10 mouse cellular contexts compared by ENCODE assay signal in the genomic region with DNA sequence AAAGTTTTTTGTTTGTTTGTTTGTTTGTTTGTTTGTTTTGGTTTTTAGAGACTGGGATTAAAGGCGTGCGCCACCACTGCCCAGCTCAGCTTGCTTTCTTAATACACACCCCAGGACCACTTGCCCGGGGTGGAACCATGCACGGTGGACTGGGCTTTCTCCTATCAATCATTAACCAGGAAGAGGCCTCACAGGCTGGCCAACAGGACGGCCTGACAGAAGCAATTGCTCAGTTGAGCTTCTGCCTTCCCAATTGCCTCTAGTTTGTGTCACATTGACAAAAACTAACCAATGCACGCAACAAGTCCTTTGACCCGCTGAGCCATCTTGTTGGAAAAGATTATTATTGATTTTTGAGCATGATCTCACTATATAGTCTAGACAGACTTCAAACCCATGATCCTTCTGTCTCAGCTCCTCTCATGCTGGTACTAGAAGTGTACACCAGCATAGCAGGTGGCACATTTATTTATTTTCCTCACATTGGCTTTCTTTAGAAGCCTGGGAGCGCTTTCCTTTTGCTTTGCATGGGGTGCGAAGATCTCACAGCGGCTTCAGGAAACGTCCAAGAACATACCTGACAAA. TPM values are rescaled to one million over a fixed set of nuclear protein-coding genes. Genes with fewer than 3 reads are reported as not detected.
A peak's percentile ranks its signal among the peaks of the same experiment; 100 is the strongest.
DNase-seq lines count a peak whose midpoint lies in the region; ATAC-seq and TF ChIP-seq lines count a peak whose summit lies in the region.
"Had no signal": no experiment of that assay in that cellular context is flagged by ENCODE, and none has a peak within 500 bp of the region (broad histone marks: within the 10 kb centered on the region; RNA-seq: fewer than 3 reads in every experiment).

No protein-coding gene starts in this region.

- H3K4me2 ChIP-seq in kidney, embryonic 15.5 days, result no peak overlapping the region
- no peak overlapping the region for H3K4me2 ChIP-seq in liver, embryonic 12.5 days
- H3K4me2 ChIP-seq: limb, embryonic 12.5 days had no signal

- peak; percentile 88 for ATAC-seq in kidney, embryonic 15.5 days (replicated peaks; ENCODE audit: low FRiP score)
- ATAC-seq in liver, embryonic 12.5 days, result peak; percentile 80
- ATAC-seq: hindbrain, postnatal 0 days had no signal

- no peaks in the 10 kb centered on the region for H3K36me3 ChIP-seq in spleen, adult 2 months (ENCODE audit: control insufficient read depth, insufficient read depth, low read length)
- no peaks in the 10 kb centered on the region for H3K36me3 ChIP-seq in kidney, embryonic 15.5 days
- no peaks in the 10 kb centered on the region for H3K36me3 ChIP-seq in liver, embryonic 12.5 days
- H3K36me3 ChIP-seq: embryonic facial prominence, embryonic 10.5 days; limb, embryonic 12.5 days had no signal

- H3K27me3 ChIP-seq in spleen, adult 2 months (ENCODE audit: control insufficient read depth, insufficient read depth, low read length), result no peaks in the 10 kb centered on the region
- no peaks in the 10 kb centered on the region for H3K27me3 ChIP-seq in kidney, embryonic 15.5 days
- no peaks in the 10 kb centered on the region for H3K27me3 ChIP-seq in liver, embryonic 12.5 days (replicated peaks)
- H3K27me3 ChIP-seq: limb, embryonic 12.5 days had no signal

- DNase-seq in spleen, adult 2 months (ENCODE audit: low read depth in 1 of 2, low spot score in 2 of 2), result no peak
- no peak for DNase-seq in spleen, adult 12 weeks (ENCODE audit: low spot score)
- no peak for DNase-seq in right cerebral cortex, postnatal 36 days (ENCODE audit: low spot score in 2 of 2)
- DNase-seq in gastrocnemius, adult 2 months, result no peak
- no peak for DNase-seq in layer of hippocampus, postnatal 10 days (ENCODE audit: low spot score in 2 of 2)

- WGBS in spleen, adult 2 months, result 89% methylated on average over 11 of the region's 11 CpGs
- WGBS in kidney, embryonic 15.5 days, result 70% methylated on average over 11 of the region's 11 CpGs
- WGBS in liver, embryonic 12.5 days (ENCODE audit: insufficient replicate concordance), result 60% methylated on average over 11 of the region's 11 CpGs

- H3K9ac ChIP-seq in kidney, embryonic 15.5 days, result no peak overlapping the region
- H3K9ac ChIP-seq in liver, embryonic 12.5 days, result no peak overlapping the region
- H3K9ac ChIP-seq: limb, embryonic 12.5 days had no signal

- peak overlapping the region; percentile 18; the same call in 1 of the 2 replicates for H3K27ac ChIP-seq in spleen, adult 2 months (ENCODE audit: insufficient read depth, low read length)
- H3K27ac ChIP-seq in kidney, embryonic 15.5 days, result peak overlapping the region; percentile 64
- H3K27ac ChIP-seq in liver, embryonic 12.5 days, result peak overlapping the region; percentile 26; the same call in 1 of the 2 replicates
- H3K27ac ChIP-seq in gastrocnemius, adult 2 months, result no peak overlapping the region
- H3K27ac ChIP-seq: embryonic facial prominence, embryonic 10.5 days; hindbrain, postnatal 0 days; limb, embryonic 12.5 days had no signal

- no peaks in the 10 kb centered on the region for H3K9me3 ChIP-seq in kidney, embryonic 15.5 days (replicated peaks)
- no peaks in the 10 kb centered on the region for H3K9me3 ChIP-seq in liver, embryonic 12.5 days (replicated peaks)
- H3K9me3 ChIP-seq: embryonic facial prominence, embryonic 10.5 days; limb, embryonic 12.5 days had no signal

- H3K4me3 ChIP-seq in spleen, adult 2 months (ENCODE audit: extremely low read depth, insufficient read depth, insufficient read length), result no peak overlapping the region
- no peak overlapping the region for H3K4me3 ChIP-seq in kidney, embryonic 15.5 days (replicated peaks)
- H3K4me3 ChIP-seq in liver, embryonic 12.5 days, result no peak overlapping the region
- no peak overlapping the region for H3K4me3 ChIP-seq in gastrocnemius, adult 2 months
- H3K4me3 ChIP-seq: embryonic facial prominence, embryonic 10.5 days; limb, embryonic 12.5 days had no signal

- no peaks in the 10 kb centered on the region for H3K4me1 ChIP-seq in spleen, adult 2 months (ENCODE audit: control insufficient read depth, insufficient read depth, insufficient read length)
- peaks cover 39% of the 10 kb centered on the region for H3K4me1 ChIP-seq in kidney, embryonic 15.5 days
- peaks cover 5% of the 10 kb centered on the region; the same call in 1 of the 2 replicates for H3K4me1 ChIP-seq in liver, embryonic 12.5 days

- TF ChIP-seq CTCF in spleen, adult 2 months (IDR thresholded peaks at IDR 0.05; ENCODE audit: extremely low read depth, insufficient read depth, insufficient read length, insufficient replicate concordance), result no peak
- TF ChIP-seq CTCF in gastrocnemius, adult 2 months (IDR thresholded peaks at IDR 0.05), result no peak

- TF ChIP-seq POLR2A in spleen, adult 2 months (IDR thresholded peaks at IDR 0.05; ENCODE audit: low read depth, low read length), result no peak

- intact Hi-C loops in gastrocnemius, adult 2 months (cut with DNase I), result no loop called here

RNA-seq across cellular contexts. Expression of a gene that starts 32.9 kb away (rescaled TPM):
- 14.1 and 14.6 TPM in 2 replicates for polyA plus RNA-seq in spleen, adult 2 months (2012; rRNA removed)
- 39.3 and 40.5 TPM in 2 replicates for polyA plus RNA-seq in kidney, embryonic 15.5 days (2015; fragmentation: Nextera tagmentation; extraction: Ambion mirVana)
- polyA plus RNA-seq in liver, embryonic 12.5 days (2016; fragmentation: Nextera tagmentation; extraction: Ambion mirVana), result 7.1 and 7.3 TPM in 2 replicates
- 10 to 100 TPM; 56.1 to 62.0 TPM for total RNA-seq in gastrocnemius, adult 2 months (2021)
- 10 to 100 TPM; 71.4 to 77.1 TPM for total RNA-seq in layer of hippocampus, postnatal 10 days (2021)
